Mouse (Mus musculus): ENCODE measurements around the gene Rasgrp3. TPM values are rescaled to one million over a fixed set of nuclear protein-coding genes. Genes with fewer than 3 reads are reported as not detected.

The Rasgrp3 gene
- 16.2 and 19.4 TPM in 2 replicates for polyA plus RNA-seq (2014; fragmentation: Nextera tagmentation; extraction: Ambion mirVana)

- H3K4me2 ChIP-seq (ENCODE audit: low read length) = no peak within 1 kb of the TSS
- DNase-seq (ENCODE audit: low spot score) (no peak), ATAC-seq (replicated peaks; ENCODE audit: low FRiP score, low TSS enrichment, low read depth) (no peak)
- peak within 1 kb of the TSS; percentile 51; the same call in 1 of the 2 replicates for H3K27ac ChIP-seq (ENCODE audit: low read depth)
- 56% methylated on average over 6 of the region's 6 CpGs for WGBS
- H3K9me3 ChIP-seq (ENCODE audit: control insufficient read depth, low read length) = no peaks in the 10 kb centered on the region
- H3K27me3 ChIP-seq (replicated peaks; ENCODE audit: control insufficient read depth, insufficient read depth, low read length) = no peaks in the 10 kb centered on the region
- H3K4me1 ChIP-seq (replicated peaks; ENCODE audit: control insufficient read depth, insufficient read depth, low read length) = peaks cover 5% of the 10 kb centered on the region; the same call in 1 of the 2 replicates
- peak within 1 kb of the TSS; percentile 10; the same call in 1 of the 2 replicates for H3K9ac ChIP-seq (ENCODE audit: low read length)
- H3K36me3 ChIP-seq (ENCODE audit: control insufficient read depth, insufficient read depth, low read length) = no peaks in the 10 kb centered on the region
- peak within 1 kb of the TSS; percentile 15; the same call in 1 of the 2 replicates for H3K4me3 ChIP-seq (ENCODE audit: low read depth, low read length)
Observed at GRCm38 (mm10) chr17:75435599-75435998, at the start of gene Rasgrp3. Gene Rasgrp3 (plus strand): TSS chr17:75435896.

GRCm38 (mm10) chr17:75388402-75388801 is 47.3 kb upstream of the Rasgrp3 start:
- no peak for DNase-seq (ENCODE audit: low spot score)
- Histone ChIP-seq H3K4me2 (ENCODE audit: low read length) (no peak overlapping the region), H3K9ac (ENCODE audit: low read length) (no peak overlapping the region), H3K9me3 (ENCODE audit: control insufficient read depth, low read length) (no peaks in the 10 kb centered on the region), H3K36me3 (ENCODE audit: control insufficient read depth, insufficient read depth, low read length) (peaks cover 19% of the 10 kb centered on the region), H3K27me3 (replicated peaks; ENCODE audit: control insufficient read depth, insufficient read depth, low read length) (no peaks in the 10 kb centered on the region), H3K4me1 (replicated peaks; ENCODE audit: control insufficient read depth, insufficient read depth, low read length) (no peaks in the 10 kb centered on the region), H3K27ac (ENCODE audit: low read depth) (no peak overlapping the region), H3K4me3 (ENCODE audit: low read depth, low read length) (no peak overlapping the region)
- ATAC-seq (replicated peaks; ENCODE audit: low FRiP score, low TSS enrichment, low read depth) = no peak
- WGBS = 72% methylated on average over 4 of the region's 4 CpGs

- H3K4me2 ChIP-seq (ENCODE audit: low read length) = no peak overlapping the region
- ATAC-seq (replicated peaks; ENCODE audit: low FRiP score, low TSS enrichment, low read depth) (no peak), DNase-seq (ENCODE audit: low spot score) (no peak)
- H3K27me3 ChIP-seq (replicated peaks; ENCODE audit: control insufficient read depth, insufficient read depth, low read length) = no peaks in the 10 kb centered on the region
- 95% methylated on average over 10 of the region's 10 CpGs for WGBS
- no peak overlapping the region for H3K4me3 ChIP-seq (ENCODE audit: low read depth, low read length)
- no peak overlapping the region for H3K9ac ChIP-seq (ENCODE audit: low read length)
- no peak overlapping the region for H3K27ac ChIP-seq (ENCODE audit: low read depth)
- no peaks in the 10 kb centered on the region for H3K9me3 ChIP-seq (ENCODE audit: control insufficient read depth, low read length)
- peaks cover 19% of the 10 kb centered on the region for H3K36me3 ChIP-seq (ENCODE audit: control insufficient read depth, insufficient read depth, low read length)
- no peaks in the 10 kb centered on the region for H3K4me1 ChIP-seq (replicated peaks; ENCODE audit: control insufficient read depth, insufficient read depth, low read length)
Observed at GRCm38 (mm10) chr17:75390142-75390541, 45.6 kb upstream of the Rasgrp3 start.

- Histone ChIP-seq H3K36me3 (ENCODE audit: control insufficient read depth, insufficient read depth, low read length) (peaks cover 12% of the 10 kb centered on the region), H3K4me2 (ENCODE audit: low read length) (no peak overlapping the region), H3K4me3 (ENCODE audit: low read depth, low read length) (no peak overlapping the region), H3K9me3 (ENCODE audit: control insufficient read depth, low read length) (no peaks in the 10 kb centered on the region), H3K27ac (ENCODE audit: low read depth) (no peak overlapping the region), H3K9ac (ENCODE audit: low read length) (no peak overlapping the region), H3K4me1 (replicated peaks; ENCODE audit: control insufficient read depth, insufficient read depth, low read length) (no peaks in the 10 kb centered on the region), H3K27me3 (replicated peaks; ENCODE audit: control insufficient read depth, insufficient read depth, low read length) (no peaks in the 10 kb centered on the region)
- 75% methylated on average over 6 of the region's 6 CpGs for WGBS
- ATAC-seq (replicated peaks; ENCODE audit: low FRiP score, low TSS enrichment, low read depth) (peak; percentile 55; the same call in 1 of the 2 replicates), DNase-seq (ENCODE audit: low spot score) (no peak)
Observed at GRCm38 (mm10) chr17:75391429-75392192, 44.1 kb upstream of the Rasgrp3 start.

- H3K9ac ChIP-seq (ENCODE audit: low read length) = no peak overlapping the region
- no peaks in the 10 kb centered on the region for H3K4me1 ChIP-seq (replicated peaks; ENCODE audit: control insufficient read depth, insufficient read depth, low read length)
- no peaks in the 10 kb centered on the region for H3K27me3 ChIP-seq (replicated peaks; ENCODE audit: control insufficient read depth, insufficient read depth, low read length)
- DNase-seq (ENCODE audit: low spot score) (no peak), ATAC-seq (replicated peaks; ENCODE audit: low FRiP score, low TSS enrichment, low read depth) (no peak)
- H3K4me3 ChIP-seq (ENCODE audit: low read depth, low read length) = no peak overlapping the region
- WGBS = 56% methylated on average over 4 of the region's 4 CpGs
- no peak overlapping the region for H3K4me2 ChIP-seq (ENCODE audit: low read length)
- H3K36me3 ChIP-seq (ENCODE audit: control insufficient read depth, insufficient read depth, low read length) = no peaks in the 10 kb centered on the region
- H3K27ac ChIP-seq (ENCODE audit: low read depth) = no peak overlapping the region
- H3K9me3 ChIP-seq (ENCODE audit: control insufficient read depth, low read length) = no peaks in the 10 kb centered on the region
Observed at GRCm38 (mm10) chr17:75406405-75406804, 29.3 kb upstream of the Rasgrp3 start.

- no peaks in the 10 kb centered on the region for H3K9me3 ChIP-seq (ENCODE audit: control insufficient read depth, low read length)
- WGBS = 74% methylated on average over 3 of the region's 3 CpGs
- no peaks in the 10 kb centered on the region for H3K36me3 ChIP-seq (ENCODE audit: control insufficient read depth, insufficient read depth, low read length)
- no peaks in the 10 kb centered on the region for H3K4me1 ChIP-seq (replicated peaks; ENCODE audit: control insufficient read depth, insufficient read depth, low read length)
- H3K4me2 ChIP-seq (ENCODE audit: low read length) = no peak overlapping the region
- ATAC-seq (replicated peaks; ENCODE audit: low FRiP score, low TSS enrichment, low read depth) = no peak
- H3K27me3 ChIP-seq (replicated peaks; ENCODE audit: control insufficient read depth, insufficient read depth, low read length) = no peaks in the 10 kb centered on the region
- no peak overlapping the region for H3K9ac ChIP-seq (ENCODE audit: low read length)
- no peak overlapping the region for H3K4me3 ChIP-seq (ENCODE audit: low read depth, low read length)
- DNase-seq (ENCODE audit: low spot score) = no peak
- H3K27ac ChIP-seq (ENCODE audit: low read depth) = no peak overlapping the region
Observed at GRCm38 (mm10) chr17:75416861-75417260, 18.8 kb upstream of the Rasgrp3 start.

GRCm38 (mm10) chr17:75434152-75434551 is 1.5 kb upstream of the Rasgrp3 start:
- no peak for ATAC-seq (replicated peaks; ENCODE audit: low FRiP score, low TSS enrichment, low read depth)
- peaks cover 5% of the 10 kb centered on the region; the same call in 1 of the 2 replicates for H3K4me1 ChIP-seq (replicated peaks; ENCODE audit: control insufficient read depth, insufficient read depth, low read length)
- H3K9me3 ChIP-seq (ENCODE audit: control insufficient read depth, low read length) = no peaks in the 10 kb centered on the region
- WGBS = 87% methylated on average over 2 of the region's 2 CpGs
- H3K4me2 ChIP-seq (ENCODE audit: low read length) = no peak overlapping the region
- H3K27me3 ChIP-seq (replicated peaks; ENCODE audit: control insufficient read depth, insufficient read depth, low read length) = no peaks in the 10 kb centered on the region
- no peak overlapping the region for H3K27ac ChIP-seq (ENCODE audit: low read depth)
- H3K36me3 ChIP-seq (ENCODE audit: control insufficient read depth, insufficient read depth, low read length) = no peaks in the 10 kb centered on the region
- DNase-seq (ENCODE audit: low spot score) = no peak
- H3K4me3 ChIP-seq (ENCODE audit: low read depth, low read length) = no peak overlapping the region
- no peak overlapping the region for H3K9ac ChIP-seq (ENCODE audit: low read length)

GRCm38 (mm10) chr17:75434871-75435270 is 825 bp upstream of the Rasgrp3 start:
- Histone ChIP-seq H3K9ac (ENCODE audit: low read length) (no peak overlapping the region), H3K4me2 (ENCODE audit: low read length) (no peak overlapping the region), H3K9me3 (ENCODE audit: control insufficient read depth, low read length) (no peaks in the 10 kb centered on the region), H3K4me1 (replicated peaks; ENCODE audit: control insufficient read depth, insufficient read depth, low read length) (peaks cover 5% of the 10 kb centered on the region; the same call in 1 of the 2 replicates), H3K36me3 (ENCODE audit: control insufficient read depth, insufficient read depth, low read length) (no peaks in the 10 kb centered on the region), H3K4me3 (ENCODE audit: low read depth, low read length) (no peak overlapping the region), H3K27me3 (replicated peaks; ENCODE audit: control insufficient read depth, insufficient read depth, low read length) (no peaks in the 10 kb centered on the region), H3K27ac (ENCODE audit: low read depth) (no peak overlapping the region)
- ATAC-seq (replicated peaks; ENCODE audit: low FRiP score, low TSS enrichment, low read depth) (no peak), DNase-seq (ENCODE audit: low spot score) (no peak)
- WGBS = 79% methylated on average over 3 of the region's 3 CpGs

- WGBS = 56% methylated on average over 8 of the region's 8 CpGs
- Histone ChIP-seq H3K4me3 (ENCODE audit: low read depth, low read length) (peak overlapping the region; percentile 13; the same call in 1 of the 2 replicates), H3K27me3 (replicated peaks; ENCODE audit: control insufficient read depth, insufficient read depth, low read length) (no peaks in the 10 kb centered on the region), H3K9ac (ENCODE audit: low read length) (no peak overlapping the region), H3K9me3 (ENCODE audit: control insufficient read depth, low read length) (no peaks in the 10 kb centered on the region), H3K4me1 (replicated peaks; ENCODE audit: control insufficient read depth, insufficient read depth, low read length) (peaks cover 5% of the 10 kb centered on the region; the same call in 1 of the 2 replicates), H3K4me2 (ENCODE audit: low read length) (no peak overlapping the region), H3K27ac (ENCODE audit: low read depth) (peak overlapping the region; percentile 51; the same call in 1 of the 2 replicates), H3K36me3 (ENCODE audit: control insufficient read depth, insufficient read depth, low read length) (no peaks in the 10 kb centered on the region)
- ATAC-seq (replicated peaks; ENCODE audit: low FRiP score, low TSS enrichment, low read depth) (no peak), DNase-seq (ENCODE audit: low spot score) (no peak)
Observed at GRCm38 (mm10) chr17:75436095-75436494, 399 bp downstream of the Rasgrp3 start.

All from intestine, embryonic 14.5 days (tissue).